ENCODE assay signal across 26 mouse cellular contexts in genomic region chr10:116912850-116913249, GRCm38 (mm10). TPM values are rescaled to one million over a fixed set of nuclear protein-coding genes. Genes with fewer than 3 reads are reported as not detected.
DNase-seq lines count a peak whose midpoint lies in the region; ATAC-seq and TF ChIP-seq lines count a peak whose summit lies in the region.
"Had no signal": no experiment of that assay in that cellular context is flagged by ENCODE, and none has a peak within 500 bp of the region (broad histone marks: within the 10 kb centered on the region; RNA-seq: fewer than 3 reads in every experiment).

No protein-coding gene starts in this region.

- H3K9ac ChIP-seq in embryonic facial prominence, embryonic 11.5 days (replicated peaks; ENCODE audit: low read length), result no peak overlapping the region
- no peak overlapping the region for H3K9ac ChIP-seq in stomach, postnatal 0 days (ENCODE audit: low read length)
- H3K9ac ChIP-seq: forebrain, embryonic 13.5 days; hindbrain, embryonic 12.5 days; intestine, embryonic 15.5 days had no signal

- TF ChIP-seq CTCF in thymus, adult 2 months (IDR thresholded peaks at IDR 0.05; ENCODE audit: borderline replicate concordance, control insufficient read depth, extremely low read depth, insufficient read depth, low read length, poor library complexity), result no peak
- TF ChIP-seq CTCF in stomach, postnatal 0 days (IDR thresholded peaks at IDR 0.05; ENCODE audit: low read depth), result no peak
- no peak for TF ChIP-seq CTCF in gastrocnemius, adult 2 months (IDR thresholded peaks at IDR 0.05)

- H3K4me1 ChIP-seq in embryonic facial prominence, embryonic 11.5 days (ENCODE audit: control insufficient read depth, insufficient read depth, low read length), result no peaks in the 10 kb centered on the region
- 0 out of 2 replicates have a peak, but pooled peaks cover 3% of the 10 kb centered on the region for H3K4me1 ChIP-seq in embryonic facial prominence, embryonic 10.5 days
- H3K4me1 ChIP-seq in thymus, adult 2 months (replicated peaks; ENCODE audit: control insufficient read depth, insufficient read depth, low read length), result peaks cover 33% of the 10 kb centered on the region
- no peaks in the 10 kb centered on the region for H3K4me1 ChIP-seq in stomach, postnatal 0 days (replicated peaks; ENCODE audit: control insufficient read depth, insufficient read depth)
- H3K4me1 ChIP-seq: forebrain, embryonic 13.5 days; intestine, embryonic 15.5 days had no signal

- TF ChIP-seq POLR2A in thymus, adult 2 months (IDR thresholded peaks at IDR 0.05; ENCODE audit: control insufficient read depth, extremely low read depth, insufficient read depth, low read length, poor library complexity), result no peak

- H3K27ac ChIP-seq in embryonic facial prominence, embryonic 11.5 days (replicated peaks; ENCODE audit: low read depth, low read length), result no peak overlapping the region
- H3K27ac ChIP-seq in embryonic facial prominence, embryonic 10.5 days (replicated peaks), result no peak overlapping the region
- H3K27ac ChIP-seq in thymus, adult 2 months (ENCODE audit: control insufficient read depth, insufficient read depth, low read length), result peak overlapping the region; percentile 68
- 0 out of 2 replicates have a peak overlapping the region, but pooled peaks have one; percentile 8 for H3K27ac ChIP-seq in stomach, postnatal 0 days (replicated peaks)
- H3K27ac ChIP-seq in gastrocnemius, adult 2 months, result no peak overlapping the region
- H3K27ac ChIP-seq: forebrain, embryonic 13.5 days; heart, embryonic 10.5 days; hindbrain, embryonic 12.5 days; intestine, embryonic 15.5 days had no signal

- H3K27me3 ChIP-seq in embryonic facial prominence, embryonic 11.5 days (ENCODE audit: control insufficient read depth, insufficient read depth, low read length), result no peaks in the 10 kb centered on the region
- no peaks in the 10 kb centered on the region for H3K27me3 ChIP-seq in embryonic facial prominence, embryonic 10.5 days (replicated peaks; ENCODE audit: low read depth, poor library complexity, severe bottlenecking)
- H3K27me3 ChIP-seq in thymus, adult 2 months (ENCODE audit: control insufficient read depth, insufficient read depth, low read length), result no peaks in the 10 kb centered on the region
- no peaks in the 10 kb centered on the region for H3K27me3 ChIP-seq in stomach, postnatal 0 days (ENCODE audit: control insufficient read depth, insufficient read depth, low read length)
- H3K27me3 ChIP-seq: forebrain, embryonic 13.5 days; hindbrain, embryonic 12.5 days; intestine, embryonic 15.5 days had no signal

- WGBS in embryonic facial prominence, embryonic 11.5 days, result 89% methylated on average over 9 of the region's 9 CpGs
- 91% methylated on average over 9 of the region's 9 CpGs for WGBS in embryonic facial prominence, embryonic 10.5 days
- 92% methylated on average over 9 of the region's 9 CpGs for WGBS in thymus, adult 2 months
- 77% methylated on average over 9 of the region's 9 CpGs for WGBS in stomach, postnatal 0 days

- no peaks in the 10 kb centered on the region for H3K9me3 ChIP-seq in embryonic facial prominence, embryonic 11.5 days (replicated peaks; ENCODE audit: control insufficient read depth, low read length)
- H3K9me3 ChIP-seq in embryonic facial prominence, embryonic 10.5 days, result no peaks in the 10 kb centered on the region
- H3K9me3 ChIP-seq in stomach, postnatal 0 days (ENCODE audit: control insufficient read depth, low read length), result no peaks in the 10 kb centered on the region
- H3K9me3 ChIP-seq: forebrain, embryonic 13.5 days; G1E; heart, embryonic 10.5 days; hindbrain, embryonic 12.5 days; intestine, embryonic 15.5 days had no signal

- peaks cover 2% of the 10 kb centered on the region for H3K36me3 ChIP-seq in embryonic facial prominence, embryonic 11.5 days (replicated peaks; ENCODE audit: control insufficient read depth, insufficient read depth, low read depth, low read length)
- peaks cover 91% of the 10 kb centered on the region for H3K36me3 ChIP-seq in embryonic facial prominence, embryonic 10.5 days (replicated peaks)
- peaks cover 41% of the 10 kb centered on the region for H3K36me3 ChIP-seq in thymus, adult 2 months (ENCODE audit: control insufficient read depth, insufficient read depth, low read length)
- peaks cover 3% of the 10 kb centered on the region; the same call in 1 of the 2 replicates for H3K36me3 ChIP-seq in stomach, postnatal 0 days (ENCODE audit: control insufficient read depth, insufficient read depth, low read length)

- 0 out of 2 replicates have a peak, but pooled peaks have one; percentile 23 for ATAC-seq in embryonic facial prominence, embryonic 11.5 days (replicated peaks; ENCODE audit: insufficient number of reproducible peaks, low FRiP score, low TSS enrichment, low read depth)
- no peak for ATAC-seq in stomach, postnatal 0 days (ENCODE audit: low FRiP score, low TSS enrichment)
- ATAC-seq: forebrain, embryonic 13.5 days; hindbrain, embryonic 16.5 days; intestine, embryonic 15.5 days had no signal

- TF ChIP-seq EP300 in stomach, postnatal 0 days (optimal IDR thresholded peaks at IDR 0.05), result no peak

- H3K4me2 ChIP-seq in embryonic facial prominence, embryonic 11.5 days (ENCODE audit: low read depth, low read length), result no peak overlapping the region
- no peak overlapping the region for H3K4me2 ChIP-seq in stomach, postnatal 0 days (replicated peaks; ENCODE audit: low read depth)
- H3K4me2 ChIP-seq: forebrain, embryonic 13.5 days; hindbrain, embryonic 12.5 days; intestine, embryonic 15.5 days had no signal

- no peak overlapping the region for H3K4me3 ChIP-seq in embryonic facial prominence, embryonic 11.5 days (ENCODE audit: low read depth, low read length)
- no peak overlapping the region for H3K4me3 ChIP-seq in embryonic facial prominence, embryonic 10.5 days
- no peak overlapping the region for H3K4me3 ChIP-seq in thymus, adult 2 months (ENCODE audit: control insufficient read depth, insufficient read depth, low read length)
- H3K4me3 ChIP-seq in stomach, postnatal 0 days (ENCODE audit: low read depth, low read length), result no peak overlapping the region
- no peak overlapping the region for H3K4me3 ChIP-seq in gastrocnemius, adult 2 months
- H3K4me3 ChIP-seq: forebrain, embryonic 13.5 days; heart, embryonic 10.5 days; hindbrain, embryonic 12.5 days; intestine, embryonic 15.5 days had no signal

- no peak for DNase-seq in embryonic facial prominence, embryonic 11.5 days (ENCODE audit: low spot score)
- no peak for DNase-seq in embryonic facial prominence, embryonic 10.5 days (ENCODE audit: low spot score)
- no peak for DNase-seq in thymus, adult 2 months
- no peak for DNase-seq in thymus, adult 18-20 months
- peak; percentile 35 for DNase-seq in induced T-regulatory cell, adult 2 months (ENCODE audit: low read depth)
- no peak for DNase-seq in stomach, postnatal 0 days (ENCODE audit: low spot score)
- DNase-seq in gastrocnemius, adult 2 months, result no peak
- no peak for DNase-seq in gastrocnemius, adult 18-20 months (ENCODE audit: low spot score)
- DNase-seq: adrenal gland, adult 8-10 months; adrenal gland, postnatal 36 days; cerebellum, adult 2 months; cerebellum, postnatal 14 days; gastrocnemius, postnatal 10 days; heart, adult 18-20 months; heart, postnatal 10 days; heart, postnatal 4 days had no signal

- intact Hi-C loops in gastrocnemius, adult 2 months (cut with DNase I), result no loop called here

RNA-seq across cellular contexts. Expression of gene Myrfl, which starts 16.1 kb away (rescaled TPM):
- 0.11 and 0.18 TPM in 2 replicates for polyA plus RNA-seq in embryonic facial prominence, embryonic 11.5 days (2014; fragmentation: Nextera tagmentation; extraction: Ambion mirVana)
- 0.05 and 0.16 TPM in 2 replicates for polyA plus RNA-seq in embryonic facial prominence, embryonic 10.5 days (2016; fragmentation: Nextera tagmentation; extraction: Ambion mirVana)
- polyA plus RNA-seq in thymus, adult 2 months (2012; rRNA removed), result 0.12 and 0.22 TPM in 2 replicates
- polyA plus RNA-seq in stomach, postnatal 0 days (2015; fragmentation: Nextera tagmentation; extraction: Ambion mirVana), result 0.02 TPM in 1 of 2 replicates, not detected in the other
- under 1 TPM; 0.08 to 0.25 TPM for total RNA-seq in gastrocnemius, adult 2 months (2021)
- under 1 TPM in 1 of 2 experiments, not detected in 1; 0.09 TPM for total RNA-seq in gastrocnemius, adult 18-20 months (2021)
- polyA plus RNA-seq: C2C12, G1E had no signal

RNA-seq across cellular contexts. Expression of gene Rab3ip, which starts 37.7 kb away (rescaled TPM):
- polyA plus RNA-seq in embryonic facial prominence, embryonic 11.5 days (2014; fragmentation: Nextera tagmentation; extraction: Ambion mirVana), result 38.9 and 42.4 TPM in 2 replicates
- 36.5 and 37.3 TPM in 2 replicates for polyA plus RNA-seq in embryonic facial prominence, embryonic 10.5 days (2016; fragmentation: Nextera tagmentation; extraction: Ambion mirVana)
- polyA plus RNA-seq in thymus, adult 2 months (2012; rRNA removed), result 138 and 151 TPM in 2 replicates
- polyA plus RNA-seq in stomach, postnatal 0 days (2015; fragmentation: Nextera tagmentation; extraction: Ambion mirVana), result 13.5 and 14.4 TPM in 2 replicates
- total RNA-seq in gastrocnemius, adult 2 months (2021), result 10 to 100 TPM; 26.2 to 39.2 TPM
- total RNA-seq in gastrocnemius, adult 18-20 months (2021), result 10 to 100 TPM; 29.9 to 33.8 TPM

RNA-seq across cellular contexts. Expression of gene Gm10271, which starts 59.6 kb away (rescaled TPM):
- polyA plus RNA-seq in embryonic facial prominence, embryonic 11.5 days (2014; fragmentation: Nextera tagmentation; extraction: Ambion mirVana), result not detected in 2 replicates
- polyA plus RNA-seq in embryonic facial prominence, embryonic 10.5 days (2016; fragmentation: Nextera tagmentation; extraction: Ambion mirVana), result not detected in 2 replicates
- polyA plus RNA-seq in thymus, adult 2 months (2012; rRNA removed), result not detected in 2 replicates
- polyA plus RNA-seq in stomach, postnatal 0 days (2015; fragmentation: Nextera tagmentation; extraction: Ambion mirVana), result not detected in 2 replicates
- total RNA-seq in gastrocnemius, adult 2 months (2021), result not detected
- not detected for total RNA-seq in gastrocnemius, adult 18-20 months (2021)
- total RNA-seq: adrenal gland, adult 8-10 months; adrenal gland, postnatal 36 days; G1E; gastrocnemius, postnatal 10 days; gastrocnemius, postnatal 4 days; heart, adult 18-20 months; heart, postnatal 10 days; heart, postnatal 4 days had no signal
- polyA plus RNA-seq: C2C12; cerebellum, adult 2 months; cortical plate, adult 2 months; forebrain, embryonic 13.5 days; G1E; heart, embryonic 10.5 days; heart, embryonic 14.5 days; hindbrain, embryonic 12.5 days; hindbrain, embryonic 16.5 days; intestine, embryonic 15.5 days had no signal

Comparison
In these comparisons a context has a peak if more than half of its experiments do, and no peak if none do; other contexts are left out.
1. H3K27ac ChIP-seq: peak in thymus, adult 2 months (single experiment) and stomach, postnatal 0 days (single experiment); none in embryonic facial prominence, embryonic 11.5 days (single experiment), embryonic facial prominence, embryonic 10.5 days (single experiment) and gastrocnemius, adult 2 months (single experiment).